Mouse (Mus musculus): ENCODE results near the gene Olfr901. TPM values are rescaled to one million over a fixed set of nuclear protein-coding genes. Genes with fewer than 3 reads are reported as not detected.
"Not testable (repeated sequence)": the region's sequence is repeated elsewhere in the genome, so short reads cannot be mapped to it uniquely, and the experiment has no call there.

The Olfr901 gene
- polyA plus RNA-seq (2016; fragmentation: Nextera tagmentation; extraction: Ambion mirVana), result not detected in 2 replicates

DNA sequence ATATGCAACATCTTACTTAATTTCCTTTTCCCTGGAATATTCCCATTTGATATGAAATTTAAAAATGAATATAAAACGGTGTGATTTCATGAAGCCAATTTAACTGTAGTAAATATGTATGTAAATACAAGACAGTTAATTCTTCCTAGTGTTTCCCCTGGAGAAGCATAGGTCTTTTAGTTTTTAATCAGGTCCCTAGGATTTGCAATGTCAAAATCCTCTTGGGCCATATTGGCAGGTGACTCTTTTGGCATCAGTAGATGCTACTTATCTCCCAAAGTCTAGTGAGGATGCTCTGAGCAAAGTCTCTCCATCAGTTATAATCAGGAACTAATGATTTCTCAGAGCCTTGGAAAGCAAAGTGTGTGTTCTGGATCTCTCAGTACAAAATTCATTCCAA is at the start of gene Olfr901:
Gene Olfr901, plus strand, starts transcription at position 301 of the 400 bp plus-strand sequence.
- Histone ChIP-seq H3K4me1 (no peaks in the 10 kb centered on the region), H3K27ac (no peak within 1 kb of the TSS), H3K27me3 (replicated peaks) (no peaks in the 10 kb centered on the region), H3K9me3 (replicated peaks) (no peaks in the 10 kb centered on the region), H3K36me3 (no peaks in the 10 kb centered on the region), H3K4me3 (no peak within 1 kb of the TSS), H3K9ac (no peak within 1 kb of the TSS), H3K4me2 (no peak within 1 kb of the TSS)
- WGBS (ENCODE audit: insufficient replicate concordance), result 51% methylated on average over 1 of the region's 1 CpGs
- ATAC-seq, result no peak

DNA sequence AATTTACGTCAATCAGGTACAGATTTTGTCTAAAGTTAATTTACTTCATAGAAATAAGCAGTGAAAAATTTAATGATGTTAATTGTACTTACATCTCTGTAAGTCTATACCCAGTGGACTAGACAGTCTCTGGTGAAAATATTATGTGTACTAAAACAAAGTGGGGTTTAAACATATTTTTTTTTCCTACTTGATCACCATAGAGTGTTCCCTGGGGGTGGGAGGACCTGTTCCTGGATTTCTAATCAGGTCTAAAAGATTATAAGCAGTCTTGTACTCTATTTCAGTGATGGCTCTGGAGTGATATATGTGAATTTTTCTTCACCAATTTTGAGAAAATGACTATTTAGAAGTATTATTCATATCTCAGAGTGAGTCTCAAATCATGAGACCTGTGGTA is 27.9 kb upstream of the Olfr901 start, which contains the start of gene Olfr147:
Gene Olfr147, plus strand, starts transcription at position 301 of the 400 bp plus-strand sequence.
- Histone ChIP-seq H3K4me2 (no peak within 1 kb of the TSS), H3K27ac (no peak within 1 kb of the TSS), H3K4me1 (no peaks in the 10 kb centered on the region), H3K4me3 (no peak within 1 kb of the TSS), H3K9me3 (replicated peaks) (no peaks in the 10 kb centered on the region), H3K9ac (no peak within 1 kb of the TSS), H3K27me3 (replicated peaks) (no peaks in the 10 kb centered on the region), H3K36me3 (no peaks in the 10 kb centered on the region)
- no peak for ATAC-seq
- WGBS (ENCODE audit: insufficient replicate concordance), result 61% methylated on average over 1 of the region's 1 CpGs

DNA sequence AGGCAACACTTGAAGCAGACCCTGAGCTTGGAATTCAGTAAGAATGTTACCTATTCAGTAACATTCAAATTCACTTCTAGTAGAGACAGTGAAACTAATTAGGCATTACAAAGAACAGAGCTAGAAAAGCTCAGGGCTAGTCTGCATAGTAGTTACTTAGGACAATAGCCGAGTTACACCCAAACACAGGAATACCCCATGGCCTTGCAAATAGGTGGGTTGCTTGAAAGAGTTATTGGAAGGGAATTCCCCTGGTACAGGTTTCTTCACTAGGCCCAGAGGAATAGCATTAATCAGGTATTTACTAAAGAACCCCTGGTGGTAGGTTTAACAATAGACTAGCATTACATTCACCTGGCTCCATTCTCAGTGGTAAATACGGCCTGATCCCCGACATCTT is 21.8 kb upstream of the Olfr901 start:
- not testable (repeated sequence) for H3K4me1 ChIP-seq; ATAC-seq; H3K27me3 ChIP-seq (replicated peaks); H3K36me3 ChIP-seq; H3K4me3 ChIP-seq; H3K27ac ChIP-seq; H3K9me3 ChIP-seq (replicated peaks); H3K4me2 ChIP-seq; H3K9ac ChIP-seq
- 68% methylated on average over 3 of the region's 3 CpGs for WGBS (ENCODE audit: insufficient replicate concordance)

DNA sequence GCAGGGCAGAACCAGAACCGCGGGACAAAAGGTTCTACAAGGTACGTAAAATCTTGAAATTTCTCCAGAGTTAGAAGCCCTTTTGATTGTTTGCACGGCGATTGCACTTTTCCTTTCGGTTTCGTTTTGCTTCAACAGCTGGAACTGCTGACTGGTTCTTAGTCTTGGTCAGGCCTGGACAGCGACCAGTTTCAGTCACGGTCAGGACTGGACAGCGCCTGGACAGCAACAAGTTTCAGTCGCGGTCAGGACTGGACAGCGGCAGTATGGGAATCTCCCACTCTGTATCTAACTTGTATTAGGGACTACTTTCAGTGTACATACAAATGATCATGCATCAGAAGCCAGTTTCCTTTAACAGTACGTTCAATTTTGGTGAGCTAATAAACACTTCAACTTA is 15.8 kb upstream of the Olfr901 start:
- not testable (repeated sequence) for H3K27ac ChIP-seq; H3K4me3 ChIP-seq; H3K9me3 ChIP-seq (replicated peaks); H3K4me2 ChIP-seq; H3K9ac ChIP-seq; H3K36me3 ChIP-seq; ATAC-seq; H3K4me1 ChIP-seq; H3K27me3 ChIP-seq (replicated peaks)
- WGBS (ENCODE audit: insufficient replicate concordance), result 82% methylated on average over 14 of the region's 14 CpGs

- no peak overlapping the region for H3K27ac ChIP-seq
- H3K4me1 ChIP-seq, result no peaks in the 10 kb centered on the region
- H3K4me2 ChIP-seq, result no peak overlapping the region
- no peak for ATAC-seq
- no peaks in the 10 kb centered on the region for H3K9me3 ChIP-seq (replicated peaks)
- no peaks in the 10 kb centered on the region for H3K36me3 ChIP-seq
- no peaks in the 10 kb centered on the region for H3K27me3 ChIP-seq (replicated peaks)
- H3K4me3 ChIP-seq, result no peak overlapping the region
- no peak overlapping the region for H3K9ac ChIP-seq
Observed at GRCm38 (mm10) chr9:38423801-38424200, 5.5 kb upstream of the Olfr901 start.

DNA sequence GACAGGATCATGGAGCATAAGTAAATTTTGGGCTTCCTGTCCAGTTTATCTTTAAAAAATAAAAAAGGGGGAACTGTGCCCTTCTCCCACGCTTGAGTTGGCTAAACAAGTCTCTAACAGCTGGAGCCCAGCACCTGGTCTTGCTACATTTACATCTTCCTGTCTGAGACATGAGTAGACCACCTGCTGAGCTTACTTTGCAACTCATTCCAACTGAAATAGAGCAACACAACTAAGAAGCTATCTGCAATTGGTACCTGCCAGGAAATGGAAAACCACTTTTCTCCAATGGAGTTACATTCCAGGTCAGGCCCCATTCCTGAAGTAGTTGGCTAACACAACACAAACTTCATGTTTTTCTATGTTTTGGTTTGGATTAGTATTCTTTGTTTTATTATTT is 2.2 kb upstream of the Olfr901 start:
- no peak overlapping the region for H3K9ac ChIP-seq
- no peak overlapping the region for H3K27ac ChIP-seq
- WGBS (ENCODE audit: insufficient replicate concordance), result 30% methylated on average over 1 of the region's 1 CpGs
- no peaks in the 10 kb centered on the region for H3K36me3 ChIP-seq
- no peaks in the 10 kb centered on the region for H3K27me3 ChIP-seq (replicated peaks)
- no peaks in the 10 kb centered on the region for H3K9me3 ChIP-seq (replicated peaks)
- H3K4me2 ChIP-seq, result no peak overlapping the region
- no peak for ATAC-seq
- no peak overlapping the region for H3K4me3 ChIP-seq
- no peaks in the 10 kb centered on the region for H3K4me1 ChIP-seq

- no peaks in the 10 kb centered on the region for H3K27me3 ChIP-seq (replicated peaks)
- H3K27ac ChIP-seq, result no peak within 1 kb of the TSS
- no peaks in the 10 kb centered on the region for H3K36me3 ChIP-seq
- no peak for ATAC-seq
- no peak within 1 kb of the TSS for H3K4me2 ChIP-seq
- no peaks in the 10 kb centered on the region for H3K4me1 ChIP-seq
- no peaks in the 10 kb centered on the region for H3K9me3 ChIP-seq (replicated peaks)
- no peak within 1 kb of the TSS for H3K4me3 ChIP-seq
- 79% methylated on average over 5 of the region's 5 CpGs for WGBS (ENCODE audit: insufficient replicate concordance)
- H3K9ac ChIP-seq, result no peak within 1 kb of the TSS
Observed at GRCm38 (mm10) chr9:38447352-38447751, 18.1 kb downstream of the Olfr901 start, which contains the start of gene Olfr902. TSS of gene Olfr902 (plus strand) at chr9:38447652.

- Histone ChIP-seq H3K4me1 (no peaks in the 10 kb centered on the region), H3K27me3 (replicated peaks) (no peaks in the 10 kb centered on the region), H3K9me3 (replicated peaks) (no peaks in the 10 kb centered on the region), H3K4me2 (no peak within 1 kb of the TSS), H3K36me3 (no peaks in the 10 kb centered on the region), H3K9ac (no peak within 1 kb of the TSS), H3K27ac (no peak within 1 kb of the TSS), H3K4me3 (no peak within 1 kb of the TSS)
- ATAC-seq, result no peak
Observed at GRCm38 (mm10) chr9:38462844-38463243, 33.6 kb downstream of the Olfr901 start, which contains the start of gene Olfr904. TSS of gene Olfr904 (plus strand) at chr9:38463144.

GRCm38 (mm10) chr9:38470807-38471206 is 41.6 kb downstream of the Olfr901 start, which contains the start of gene Olfr905:
TSS of gene Olfr905 (plus strand) at chr9:38471107.
- H3K4me3 ChIP-seq, result no peak within 1 kb of the TSS
- ATAC-seq, result no peak
- H3K36me3 ChIP-seq, result no peaks in the 10 kb centered on the region
- no peaks in the 10 kb centered on the region for H3K4me1 ChIP-seq
- no peaks in the 10 kb centered on the region for H3K27me3 ChIP-seq (replicated peaks)
- H3K27ac ChIP-seq, result no peak within 1 kb of the TSS
- H3K9ac ChIP-seq, result no peak within 1 kb of the TSS
- no peak within 1 kb of the TSS for H3K4me2 ChIP-seq
- H3K9me3 ChIP-seq (replicated peaks), result no peaks in the 10 kb centered on the region

Other genes with a start within 250 kb of the Olfr901 start
- not detected in 2 replicates for gene Olfr891, start 248.6 kb upstream of the Olfr901 start, polyA plus RNA-seq (2016; fragmentation: Nextera tagmentation; extraction: Ambion mirVana)
- not detected in 2 replicates for gene Olfr893, start 221.1 kb upstream of the Olfr901 start, polyA plus RNA-seq (2016; fragmentation: Nextera tagmentation; extraction: Ambion mirVana)
- gene Olfr894, start 211.4 kb upstream of the Olfr901 start, polyA plus RNA-seq (2016; fragmentation: Nextera tagmentation; extraction: Ambion mirVana), result not detected in 2 replicates
- not detected in 2 replicates for gene Olfr143, start 176.7 kb upstream of the Olfr901 start, polyA plus RNA-seq (2016; fragmentation: Nextera tagmentation; extraction: Ambion mirVana)
- not detected in 2 replicates for gene Olfr895, start 161.6 kb upstream of the Olfr901 start, polyA plus RNA-seq (2016; fragmentation: Nextera tagmentation; extraction: Ambion mirVana)
- gene Olfr896-ps1, start 138.3 kb upstream of the Olfr901 start, polyA plus RNA-seq (2016; fragmentation: Nextera tagmentation; extraction: Ambion mirVana), result not detected in 2 replicates
- gene Olfr25, start 100.4 kb upstream of the Olfr901 start, polyA plus RNA-seq (2016; fragmentation: Nextera tagmentation; extraction: Ambion mirVana), result not detected in 2 replicates
- gene Olfr898, start 81.0 kb upstream of the Olfr901 start, polyA plus RNA-seq (2016; fragmentation: Nextera tagmentation; extraction: Ambion mirVana), result not detected in 2 replicates
- gene Olfr250, start 62.6 kb upstream of the Olfr901 start, polyA plus RNA-seq (2016; fragmentation: Nextera tagmentation; extraction: Ambion mirVana), result not detected in 2 replicates
- gene Olfr251, start 52.4 kb upstream of the Olfr901 start, polyA plus RNA-seq (2016; fragmentation: Nextera tagmentation; extraction: Ambion mirVana), result not detected in 2 replicates
- not detected in 2 replicates for gene Olfr147, start 27.8 kb upstream of the Olfr901 start, polyA plus RNA-seq (2016; fragmentation: Nextera tagmentation; extraction: Ambion mirVana)
- gene Olfr902, start 18.2 kb downstream of the Olfr901 start, polyA plus RNA-seq (2016; fragmentation: Nextera tagmentation; extraction: Ambion mirVana), result not detected in 2 replicates
- not detected in 2 replicates for gene Olfr904, start 33.7 kb downstream of the Olfr901 start, polyA plus RNA-seq (2016; fragmentation: Nextera tagmentation; extraction: Ambion mirVana)
- not detected in 2 replicates for gene Olfr905, start 41.7 kb downstream of the Olfr901 start, polyA plus RNA-seq (2016; fragmentation: Nextera tagmentation; extraction: Ambion mirVana)
- gene Olfr906, start 57.6 kb downstream of the Olfr901 start, polyA plus RNA-seq (2016; fragmentation: Nextera tagmentation; extraction: Ambion mirVana), result not detected in 2 replicates
- not detected in 2 replicates for gene Olfr907, start 66.3 kb downstream of the Olfr901 start, polyA plus RNA-seq (2016; fragmentation: Nextera tagmentation; extraction: Ambion mirVana)
- gene Olfr911-ps1, start 92.1 kb downstream of the Olfr901 start, polyA plus RNA-seq (2016; fragmentation: Nextera tagmentation; extraction: Ambion mirVana), result not detected in 2 replicates
- gene Olfr910, start 108.4 kb downstream of the Olfr901 start, polyA plus RNA-seq (2016; fragmentation: Nextera tagmentation; extraction: Ambion mirVana), result not detected in 2 replicates
- not detected in 2 replicates for gene Olfr912, start 150.7 kb downstream of the Olfr901 start, polyA plus RNA-seq (2016; fragmentation: Nextera tagmentation; extraction: Ambion mirVana)
- not detected in 2 replicates for gene Olfr913, start 163.3 kb downstream of the Olfr901 start, polyA plus RNA-seq (2016; fragmentation: Nextera tagmentation; extraction: Ambion mirVana)
- not detected in 2 replicates for gene Olfr914, start 175.6 kb downstream of the Olfr901 start, polyA plus RNA-seq (2016; fragmentation: Nextera tagmentation; extraction: Ambion mirVana)
- not detected in 2 replicates for gene Olfr916, start 230.4 kb downstream of the Olfr901 start, polyA plus RNA-seq (2016; fragmentation: Nextera tagmentation; extraction: Ambion mirVana)
- not detected in 2 replicates for gene Olfr917, start 236.4 kb downstream of the Olfr901 start, polyA plus RNA-seq (2016; fragmentation: Nextera tagmentation; extraction: Ambion mirVana)
- not detected in 2 replicates for gene Olfr918, start 245.1 kb downstream of the Olfr901 start, polyA plus RNA-seq (2016; fragmentation: Nextera tagmentation; extraction: Ambion mirVana)

All from liver, embryonic 12.5 days (tissue).